Comparison of ENCODE assay signal across 22 mouse cellular contexts in genomic region chr5:74891541-74891940, GRCm38 (mm10).
DNase-seq lines count a peak whose midpoint lies in the region; ATAC-seq lines count a peak whose summit lies in the region.
"Had no signal": no experiment of that assay in that cellular context is flagged by ENCODE, and none has a peak within 500 bp of the region (broad histone marks: within the 10 kb centered on the region; RNA-seq: fewer than 3 reads in every experiment).

No protein-coding gene starts in this region.

- no peaks in the 10 kb centered on the region for H3K36me3 ChIP-seq in limb, embryonic 11.5 days (ENCODE audit: control insufficient read depth, insufficient read depth, low read length)
- H3K36me3 ChIP-seq in limb, embryonic 10.5 days, result no peaks in the 10 kb centered on the region
- no peaks in the 10 kb centered on the region for H3K36me3 ChIP-seq in embryonic facial prominence, embryonic 11.5 days (replicated peaks; ENCODE audit: control insufficient read depth, insufficient read depth, low read depth, low read length)
- H3K36me3 ChIP-seq: heart, embryonic 15.5 days; hindbrain, embryonic 13.5 days; intestine, embryonic 15.5 days had no signal

- H3K27me3 ChIP-seq in limb, embryonic 11.5 days (ENCODE audit: control insufficient read depth, insufficient read depth, low read length), result no peaks in the 10 kb centered on the region
- no peaks in the 10 kb centered on the region for H3K27me3 ChIP-seq in limb, embryonic 10.5 days (ENCODE audit: low read depth, poor library complexity, severe bottlenecking)
- no peaks in the 10 kb centered on the region for H3K27me3 ChIP-seq in embryonic facial prominence, embryonic 11.5 days (ENCODE audit: control insufficient read depth, insufficient read depth, low read length)
- H3K27me3 ChIP-seq: CH12.LX; heart, embryonic 15.5 days; hindbrain, embryonic 13.5 days; intestine, embryonic 15.5 days; Patski had no signal

- peak overlapping the region; percentile 34; the same call in 1 of the 2 replicates for H3K9ac ChIP-seq in limb, embryonic 11.5 days (ENCODE audit: low read length)
- no peak overlapping the region for H3K9ac ChIP-seq in embryonic facial prominence, embryonic 11.5 days (replicated peaks; ENCODE audit: low read length)
- H3K9ac ChIP-seq: heart, embryonic 15.5 days; hindbrain, embryonic 13.5 days; intestine, embryonic 15.5 days had no signal

- intact Hi-C loops in heart, postnatal 36 days (cut with DNase I), result no loop called here

- 0 out of 2 replicates have a peak, but pooled peaks cover 6% of the 10 kb centered on the region for H3K4me1 ChIP-seq in limb, embryonic 11.5 days (ENCODE audit: control insufficient read depth, insufficient read depth, low read length)
- H3K4me1 ChIP-seq in limb, embryonic 10.5 days, result peaks cover 20% of the 10 kb centered on the region
- peaks cover 2% of the 10 kb centered on the region; the same call in 1 of the 2 replicates for H3K4me1 ChIP-seq in embryonic facial prominence, embryonic 11.5 days (ENCODE audit: control insufficient read depth, insufficient read depth, low read length)
- H3K4me1 ChIP-seq: heart, embryonic 15.5 days had no signal

- no peak overlapping the region for H3K4me3 ChIP-seq in limb, embryonic 11.5 days (ENCODE audit: low read depth, low read length)
- H3K4me3 ChIP-seq in limb, embryonic 10.5 days, result no peak overlapping the region
- no peak overlapping the region for H3K4me3 ChIP-seq in embryonic facial prominence, embryonic 11.5 days (ENCODE audit: low read depth, low read length)
- H3K4me3 ChIP-seq: heart, adult 2 months; heart, embryonic 15.5 days; hindbrain, embryonic 13.5 days; intestine, embryonic 15.5 days had no signal

- WGBS in limb, embryonic 11.5 days, result 25% methylated on average over 3 of the region's 3 CpGs
- WGBS in limb, embryonic 10.5 days, result 20% methylated on average over 3 of the region's 3 CpGs
- WGBS in embryonic facial prominence, embryonic 11.5 days, result 27% methylated on average over 3 of the region's 3 CpGs

- no peak for ATAC-seq in limb, embryonic 11.5 days (ENCODE audit: insufficient number of reproducible peaks, low FRiP score, low TSS enrichment, low read depth)
- no peak for ATAC-seq in embryonic facial prominence, embryonic 11.5 days (replicated peaks; ENCODE audit: insufficient number of reproducible peaks, low FRiP score, low TSS enrichment, low read depth)
- ATAC-seq: activated CD4-positive, CD25-positive, alpha-beta regulatory T cell, adult 4 months; forebrain, embryonic 14.5 days; intestine, embryonic 15.5 days; Patski had no signal

- no peak overlapping the region for H3K27ac ChIP-seq in limb, embryonic 11.5 days (replicated peaks; ENCODE audit: low read depth, low read length)
- H3K27ac ChIP-seq in limb, embryonic 10.5 days, result no peak overlapping the region
- no peak overlapping the region for H3K27ac ChIP-seq in embryonic facial prominence, embryonic 11.5 days (replicated peaks; ENCODE audit: low read depth, low read length)
- H3K27ac ChIP-seq: heart, adult 2 months; heart, embryonic 15.5 days; hindbrain, embryonic 13.5 days; intestine, embryonic 15.5 days had no signal

- H3K9me3 ChIP-seq in limb, embryonic 11.5 days (ENCODE audit: control insufficient read depth, low read length), result no peaks in the 10 kb centered on the region
- H3K9me3 ChIP-seq in limb, embryonic 10.5 days (replicated peaks), result no peaks in the 10 kb centered on the region
- no peaks in the 10 kb centered on the region for H3K9me3 ChIP-seq in embryonic facial prominence, embryonic 11.5 days (replicated peaks; ENCODE audit: control insufficient read depth, low read length)
- H3K9me3 ChIP-seq: heart, embryonic 15.5 days; hindbrain, embryonic 13.5 days; intestine, embryonic 15.5 days had no signal

- no peak overlapping the region for H3K4me2 ChIP-seq in limb, embryonic 11.5 days (ENCODE audit: low read depth, severe bottlenecking)
- H3K4me2 ChIP-seq in embryonic facial prominence, embryonic 11.5 days (ENCODE audit: low read depth, low read length), result no peak overlapping the region
- H3K4me2 ChIP-seq: heart, embryonic 11.5 days; heart, embryonic 15.5 days; hindbrain, embryonic 13.5 days; intestine, embryonic 15.5 days had no signal

- peak; percentile 60 for DNase-seq in heart, adult 11 months
- no peak for DNase-seq in heart, postnatal 36 days
- no peak for DNase-seq in limb, embryonic 11.5 days (ENCODE audit: low spot score)
- DNase-seq in limb, embryonic 10.5 days (ENCODE audit: low spot score), result no peak
- DNase-seq in embryonic facial prominence, embryonic 11.5 days (ENCODE audit: low spot score), result peak; percentile 18
- no peak for DNase-seq in thymus, postnatal 4 days
- DNase-seq in gastrocnemius, adult 18-20 months (ENCODE audit: low spot score), result no peak
- DNase-seq: adrenal gland, postnatal 14 days; cerebellum, adult 11-12 months; cerebellum, adult 9-10 months; cerebellum, postnatal 25 days; gastrocnemius, postnatal 10 days; heart, adult 2 months; heart, postnatal 14 days had no signal

Comparison
In these comparisons a context has a peak if more than half of its experiments do, and no peak if none do; other contexts are left out.
1. DNase-seq: peak in heart, adult 11 months (single experiment) and embryonic facial prominence, embryonic 11.5 days (single experiment); none in heart, postnatal 36 days (0 of 2), limb, embryonic 11.5 days (single experiment), limb, embryonic 10.5 days (single experiment), thymus, postnatal 4 days (single experiment) and gastrocnemius, adult 18-20 months (single experiment).